Mouse (Mus musculus) liver, embryonic 14.5 days (tissue): ENCODE data around the gene Glyatl3.

Experiments
- CTCF ChIP-seq: IDR thresholded peaks from 2 replicates; pipeline ENCODE4 v1.5.1; 2016; ENCODE audit warnings: antibody characterized with exemption, low read depth, control low read depth
- EP300 ChIP-seq: IDR thresholded peaks from 2 replicates; pipeline ENCODE4 v1.6.1; 2016; ENCODE audit warnings: antibody characterized with exemption, low read depth

DNA sequence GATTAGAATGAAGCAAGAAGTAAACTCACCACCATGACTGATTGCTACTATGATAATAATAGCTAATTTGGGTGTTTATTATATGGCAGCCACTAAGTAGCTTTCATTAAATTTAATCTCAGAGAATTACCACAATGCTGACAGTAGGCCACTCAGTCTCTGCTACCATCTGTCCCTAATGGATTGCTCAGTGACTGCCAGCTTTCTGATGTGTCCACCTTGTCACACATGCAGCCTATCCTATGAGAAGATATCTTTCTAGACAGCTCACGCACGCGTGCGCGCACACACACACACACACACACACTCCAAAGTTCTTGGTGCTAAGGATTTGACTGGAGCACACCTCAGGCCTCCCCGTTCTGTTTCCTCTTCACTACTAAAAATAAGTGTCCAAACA, 41.5 kb downstream of the Glyatl3 start:
- TF ChIP-seq CTCF, result no peak
- TF ChIP-seq EP300, result no peak
